Mouse (Mus musculus) left cerebral cortex, adult 2 months (tissue): ENCODE results near the gene Phf24. TPM values are rescaled to one million over a fixed set of nuclear protein-coding genes. Genes with fewer than 3 reads are reported as not detected.
"Not testable (repeated sequence)": the region's sequence is repeated elsewhere in the genome, so short reads cannot be mapped to it uniquely, and the experiment has no call there.

ENCODE experiments used
- DNase-seq, 2 experiments: peaks; one replicate each; pipeline ENCODE4 v3.0.0; 2021 to 2022; ENCODE audit warnings: low spot score in 2 of 2, mixed read lengths in 1 of 2; ENCODE audit errors: extremely low spot score in 1 of 2
- H3K27ac ChIP-seq: fragments of 200-600 bp; 2 replicates; pipeline ENCODE4 v1.8.1; 2022
- H3K4me3 ChIP-seq: fragments of 200-600 bp; 2 replicates; pipeline ENCODE4 v1.8.1; 2022
- CTCF ChIP-seq: fragments of 200-600 bp; IDR thresholded peaks from 2 replicates; pipeline ENCODE4 v1.8.1; 2022; ENCODE audit warnings: antibody characterized with exemption, mild to moderate bottlenecking, moderate library complexity
- intact Hi-C: fragments of 180-260 bp; cut with DNase I; formaldehyde crosslinking; loops from one replicate; pipeline ENCODE4 v1.15.1; 2025
- total RNA-seq, 2 experiments: library from RNA; stranded (reverse); gene quantifications; 2 replicates each; pipeline ENCODE4 v1.2.3; 2021

Gene Phf24
- total RNA-seq, 2 experiments from 2014 or later: 359 to 380 TPM

- no peak within 1 kb of the TSS for H3K4me3 ChIP-seq
- no peak for TF ChIP-seq CTCF
- no peak for DNase-seq
- intact Hi-C loops: no loop called here
- H3K27ac ChIP-seq: no peak within 1 kb of the TSS
These were observed 52.8 kb downstream of the Phf24 start, which contains the start of gene 1700022I11Rik for GRCm38 (mm10) chr4:42969304-42969703. Gene 1700022I11Rik, plus strand, starts transcription at chr4:42969604.

GRCm38 (mm10) chr4:42972952-42973351 lies 56.5 kb downstream of the Phf24 start:
- TF ChIP-seq CTCF: no peak
- Histone ChIP-seq H3K27ac (no peak overlapping the region), H3K4me3 (no peak overlapping the region)
- no peak for DNase-seq
- intact Hi-C loops: no loop called here

DNA sequence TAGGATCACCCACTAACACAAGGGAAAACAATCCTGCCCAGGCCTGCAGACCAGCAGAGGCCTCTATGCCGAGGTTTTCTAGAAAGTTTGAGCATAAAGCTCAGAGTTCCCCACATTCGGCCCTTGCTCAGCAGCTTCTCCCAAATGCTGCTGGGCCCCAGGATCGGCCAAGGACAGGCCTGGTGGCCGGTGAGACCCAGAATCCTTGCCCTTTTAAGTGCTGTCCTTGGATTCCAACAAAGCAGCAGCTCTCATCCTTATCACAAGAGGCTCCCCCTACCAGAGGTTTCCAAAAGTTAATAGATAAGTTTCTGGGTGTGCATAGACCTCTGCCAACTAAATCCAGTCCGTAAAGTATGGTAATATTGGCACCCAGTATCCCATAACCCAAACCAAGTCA lies 57.4 kb downstream of the Phf24 start:
- intact Hi-C loops: no loop called here

GRCm38 (mm10) chr4:42978062-42978461 lies 61.6 kb downstream of the Phf24 start:
- DNase-seq: no peak
- intact Hi-C loops: no loop called here
- H3K27ac ChIP-seq: no peak overlapping the region
- no peak overlapping the region for H3K4me3 ChIP-seq
- TF ChIP-seq CTCF: peak; percentile 34

More for the DNA sequence above, 57.4 kb downstream of the Phf24 start:
- H3K4me3 ChIP-seq: no peak overlapping the region
- no peak for TF ChIP-seq CTCF
- no peak overlapping the region for H3K27ac ChIP-seq
- DNase-seq: no peak

GRCm38 (mm10) chr4:42980467-42980866 lies 64.0 kb downstream of the Phf24 start:
- H3K27ac ChIP-seq, intact Hi-C loops, DNase-seq, H3K4me3 ChIP-seq: not testable (repeated sequence)

- intact Hi-C loops: no loop called here
- Histone ChIP-seq H3K27ac (no peak overlapping the region), H3K4me3 (no peak overlapping the region)
- no peak for DNase-seq
- TF ChIP-seq CTCF: peak; percentile 30
These were observed 71.8 kb downstream of the Phf24 start for GRCm38 (mm10) chr4:42988296-42988695.

Other genes starting within 250 kb of the Phf24 start
- 1 to 10 TPM; 3.0 TPM for gene 4930578G10Rik, start 181.1 kb upstream of the Phf24 start, total RNA-seq
- gene Ccl19, start 160.1 kb upstream of the Phf24 start, total RNA-seq: under 1 TPM; 0.68 to 0.95 TPM
- gene Ccl21a, start 142.7 kb upstream of the Phf24 start, total RNA-seq: not detected
- under 1 TPM in 1 of 2 experiments, not detected in 1; 0.11 TPM for gene Fam205a1, start 62.8 kb upstream of the Phf24 start, total RNA-seq
- gene Gm12394, start 59.9 kb upstream of the Phf24 start, total RNA-seq: 1 to 10 TPM; 2.3 to 2.4 TPM
- 1 to 10 TPM; 1.0 to 1.8 TPM for gene Fam205c, start 42.4 kb upstream of the Phf24 start, total RNA-seq
- gene Dnajb5, start 33.2 kb downstream of the Phf24 start, total RNA-seq: 100 to 1,000 TPM; 216 to 338 TPM
- gene 1700022I11Rik, start 52.9 kb downstream of the Phf24 start, total RNA-seq: not detected
- gene Vcp, start 83.8 kb downstream of the Phf24 start, total RNA-seq: 100 to 1,000 TPM; 179 to 186 TPM
- gene Fancg, start 93.8 kb downstream of the Phf24 start, total RNA-seq: 10 to 100 TPM; 15.1 to 17.4 TPM
- gene Pigo, start 109.2 kb downstream of the Phf24 start, total RNA-seq: 10 to 100 TPM; 30.9 to 31.1 TPM
- gene Stoml2, start 115.0 kb downstream of the Phf24 start, total RNA-seq: 100 to 1,000 TPM in 1 of 2 experiments, 10 to 100 TPM in 1; 97.4 to 104 TPM
- gene Fam214b, start 129.6 kb downstream of the Phf24 start, total RNA-seq: 10 to 100 TPM; 39.0 to 39.7 TPM
- gene Unc13b, start 142.3 kb downstream of the Phf24 start, total RNA-seq: 10 to 100 TPM; 68.1 to 70.9 TPM